Mouse (Mus musculus) midbrain, embryonic 15.5 days (tissue): Measurements from ENCODE around the gene Usp53. TPM values are rescaled to one million over a fixed set of nuclear protein-coding genes. Genes with fewer than 3 reads are reported as not detected.

Experiments used
- ATAC-seq: fragments of 200-750 bp; cut with Nextera tagmentation; replicated peaks from 2 replicates; pipeline ENCODE4 v1.8.0; 2017; ENCODE audit warnings: moderate TSS enrichment
- H3K27ac ChIP-seq: fragments of 300-500 bp; sonication (generic); 2 replicates; pipeline ENCODE4 v1.5.1; 2015; ENCODE audit warnings: mild to moderate bottlenecking, inconsistent platforms
- H3K27me3 ChIP-seq: fragments of 300-500 bp; sonication (generic); replicated peaks from 2 replicates; pipeline ENCODE4 v1.6.1; 2015; ENCODE audit warnings: inconsistent platforms
- H3K36me3 ChIP-seq: fragments of 300-500 bp; sonication (generic); replicated peaks from 2 replicates; pipeline ENCODE4 v1.6.1; 2015; ENCODE audit warnings: inconsistent platforms
- H3K4me1 ChIP-seq: fragments of 300-500 bp; sonication (generic); 2 replicates; pipeline ENCODE4 v1.6.1; 2015; ENCODE audit warnings: inconsistent platforms
- H3K4me2 ChIP-seq: fragments of 300-500 bp; sonication (generic); 2 replicates; pipeline ENCODE4 v1.6.1; 2015; ENCODE audit warnings: inconsistent platforms, mild to moderate bottlenecking, moderate library complexity
- H3K4me3 ChIP-seq: fragments of 300-500 bp; sonication (generic); 2 replicates; pipeline ENCODE4 v1.5.1; 2015; ENCODE audit warnings: mild to moderate bottlenecking, inconsistent platforms
- H3K9ac ChIP-seq: fragments of 300-500 bp; sonication (generic); 2 replicates; pipeline ENCODE4 v1.6.1; 2015; ENCODE audit warnings: mild to moderate bottlenecking, inconsistent platforms
- H3K9me3 ChIP-seq: fragments of 300-500 bp; sonication (generic); 2 replicates; pipeline ENCODE4 v1.6.1; 2016; ENCODE audit warnings: inconsistent platforms
- WGBS: fragments of 180-500 bp; shearing (Covaris S2); methylation state at CpG from one replicate; pipeline ENCODE4 v1.1.7; 2015; ENCODE audit warnings: mixed read lengths; 5-methylcytosine and 5-hydroxymethylcytosine counted together
- polyA plus RNA-seq: library from polyadenylated mRNA; unstranded; fragments of >200 nt; fragmentation: Nextera tagmentation; extraction: Ambion mirVana; gene quantifications from 2 replicates; pipeline ENCODE4 v1.2.1, GENCODE M21; 2015

Usp53 gene
- 11.1 and 12.1 TPM in 2 replicates for polyA plus RNA-seq

GRCm38 (mm10) chr3:122984249-122985182, at the start of gene Usp53:
Gene Usp53 (minus strand): TSS chr3:122984510.
- Histone ChIP-seq H3K27me3 (no peaks in the 10 kb centered on the region), H3K4me1 (peaks cover 9% of the 10 kb centered on the region; the same call in 1 of the 2 replicates), H3K27ac (peak within 1 kb of the TSS; percentile 96), H3K4me3 (peak within 1 kb of the TSS; percentile 86), H3K9ac (peak within 1 kb of the TSS; percentile 84), H3K9me3 (no peaks in the 10 kb centered on the region), H3K36me3 (no peaks in the 10 kb centered on the region), H3K4me2 (peak within 1 kb of the TSS; percentile 53)
- ATAC-seq = peak; percentile 98
- WGBS = under 1% methylated on average over 94 of the region's 94 CpGs

DNA sequence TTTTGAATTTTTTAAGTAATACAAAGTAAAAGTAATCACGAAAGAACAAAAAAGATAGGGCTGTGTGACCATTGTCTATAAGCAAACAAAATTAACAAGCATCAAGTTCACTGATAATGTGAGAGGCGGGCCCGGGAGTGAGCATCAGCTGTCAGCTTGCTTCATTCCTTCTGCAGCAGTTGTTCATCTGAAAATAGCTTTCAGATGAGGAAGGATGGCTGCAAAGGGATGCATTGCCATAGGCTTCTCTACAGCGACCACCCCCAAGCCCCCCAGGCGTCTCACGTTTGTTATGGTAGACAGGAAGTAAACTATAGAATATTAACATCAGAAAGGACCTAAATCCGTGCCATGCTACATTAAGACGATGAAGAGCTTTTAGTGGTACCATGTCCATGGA, 49.5 kb upstream of the Usp53 start:
- no peak overlapping the region for H3K9ac ChIP-seq
- ATAC-seq = no peak
- no peaks in the 10 kb centered on the region for H3K36me3 ChIP-seq
- WGBS = 67% methylated on average over 8 of the region's 8 CpGs
- H3K27ac ChIP-seq = no peak overlapping the region
- no peak overlapping the region for H3K4me2 ChIP-seq
- no peaks in the 10 kb centered on the region for H3K9me3 ChIP-seq
- no peaks in the 10 kb centered on the region for H3K4me1 ChIP-seq
- H3K4me3 ChIP-seq = no peak overlapping the region
- H3K27me3 ChIP-seq = no peaks in the 10 kb centered on the region

DNA sequence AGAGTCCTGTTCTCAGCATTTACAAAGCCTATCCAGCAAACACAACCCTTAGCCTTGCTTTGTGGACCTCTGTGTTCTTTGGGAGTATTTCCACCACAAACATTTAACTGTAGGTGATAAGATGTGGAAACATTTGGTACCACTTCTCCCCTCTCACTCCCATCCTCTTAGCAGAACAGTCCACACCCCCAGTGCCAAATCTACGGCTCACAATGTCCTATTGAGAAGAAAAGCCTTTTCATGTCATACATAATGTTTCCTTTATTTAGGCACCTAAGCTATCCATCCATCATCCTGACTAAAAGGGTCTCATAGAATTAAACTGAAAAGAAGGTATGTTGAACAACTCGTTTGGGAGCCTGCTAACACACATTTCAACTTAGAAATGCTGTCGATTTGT, 41.3 kb upstream of the Usp53 start:
- Histone ChIP-seq H3K9me3 (no peaks in the 10 kb centered on the region), H3K27ac (no peak overlapping the region), H3K27me3 (no peaks in the 10 kb centered on the region), H3K4me3 (no peak overlapping the region), H3K4me2 (no peak overlapping the region), H3K4me1 (no peaks in the 10 kb centered on the region), H3K36me3 (no peaks in the 10 kb centered on the region), H3K9ac (no peak overlapping the region)
- ATAC-seq = no peak
- WGBS = 70% methylated on average over 3 of the region's 3 CpGs

- no peak overlapping the region for H3K4me3 ChIP-seq
- no peak for ATAC-seq
- H3K36me3 ChIP-seq = no peaks in the 10 kb centered on the region
- H3K27me3 ChIP-seq = no peaks in the 10 kb centered on the region
- H3K27ac ChIP-seq = no peak overlapping the region
- no peak overlapping the region for H3K9ac ChIP-seq
- H3K4me1 ChIP-seq = no peaks in the 10 kb centered on the region
- H3K9me3 ChIP-seq = no peaks in the 10 kb centered on the region
- WGBS = 84% methylated on average over 9 of the region's 9 CpGs
- no peak overlapping the region for H3K4me2 ChIP-seq
Observed at GRCm38 (mm10) chr3:123024496-123025234, 40.4 kb upstream of the Usp53 start.

DNA sequence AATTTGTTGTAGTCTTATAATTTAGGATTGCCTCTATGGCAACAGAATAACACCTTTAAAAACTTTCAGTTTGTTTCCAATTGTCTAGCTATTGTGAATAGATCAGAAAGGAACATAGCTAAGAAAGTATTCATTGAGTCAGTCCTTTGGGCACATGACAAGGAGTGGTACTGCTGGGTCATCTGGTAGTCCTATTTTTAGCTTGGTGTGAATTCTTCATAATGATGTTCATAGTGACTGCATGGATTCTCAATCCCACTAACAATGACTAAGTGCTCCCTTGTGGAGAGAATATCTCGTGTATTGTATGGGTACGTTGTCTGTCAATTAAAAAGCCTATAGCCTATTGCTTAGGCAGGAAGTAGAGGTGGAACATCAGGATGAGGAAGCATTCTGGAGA, 34.5 kb upstream of the Usp53 start:
- WGBS = 85% methylated on average over 2 of the region's 2 CpGs
- Histone ChIP-seq H3K36me3 (no peaks in the 10 kb centered on the region), H3K27me3 (no peaks in the 10 kb centered on the region), H3K9ac (no peak overlapping the region), H3K4me1 (no peaks in the 10 kb centered on the region), H3K27ac (no peak overlapping the region), H3K4me2 (no peak overlapping the region), H3K4me3 (no peak overlapping the region), H3K9me3 (no peaks in the 10 kb centered on the region)
- ATAC-seq = no peak

GRCm38 (mm10) chr3:123013476-123013875, 29.2 kb upstream of the Usp53 start:
- H3K4me1 ChIP-seq = no peaks in the 10 kb centered on the region
- no peak overlapping the region for H3K4me3 ChIP-seq
- no peaks in the 10 kb centered on the region for H3K27me3 ChIP-seq
- H3K4me2 ChIP-seq = no peak overlapping the region
- H3K36me3 ChIP-seq = no peaks in the 10 kb centered on the region
- no peak for ATAC-seq
- 87% methylated on average over 14 of the region's 14 CpGs for WGBS
- no peak overlapping the region for H3K9ac ChIP-seq
- H3K9me3 ChIP-seq = no peaks in the 10 kb centered on the region
- no peak overlapping the region for H3K27ac ChIP-seq

GRCm38 (mm10) chr3:123009417-123009816, 25.1 kb upstream of the Usp53 start:
- Histone ChIP-seq H3K4me1 (no peaks in the 10 kb centered on the region), H3K27me3 (no peaks in the 10 kb centered on the region), H3K9ac (no peak overlapping the region), H3K36me3 (no peaks in the 10 kb centered on the region), H3K4me2 (no peak overlapping the region), H3K27ac (no peak overlapping the region), H3K4me3 (no peak overlapping the region), H3K9me3 (no peaks in the 10 kb centered on the region)
- no peak for ATAC-seq
- WGBS = 51% methylated on average over 6 of the region's 6 CpGs

DNA sequence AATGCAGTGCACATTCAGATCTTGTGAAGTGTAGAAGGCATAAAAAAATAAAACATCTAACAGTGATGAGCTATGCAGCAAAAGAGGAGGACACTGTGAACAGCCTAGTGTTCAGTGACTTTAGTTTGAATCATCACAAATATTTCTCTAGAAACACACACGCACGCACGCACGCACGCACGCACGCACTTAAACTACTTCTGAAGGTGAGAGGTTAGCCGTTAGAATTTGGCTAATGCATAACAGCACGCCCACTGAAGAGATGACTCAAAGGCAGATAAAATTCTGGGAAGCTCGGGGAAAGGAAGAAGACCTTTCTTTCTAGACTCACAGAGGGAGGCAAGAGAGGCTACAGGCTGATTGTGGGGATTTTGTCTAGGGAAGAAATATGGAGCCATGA, 23.1 kb upstream of the Usp53 start:
- no peak for ATAC-seq
- H3K27ac ChIP-seq = no peak overlapping the region
- no peaks in the 10 kb centered on the region for H3K27me3 ChIP-seq
- H3K36me3 ChIP-seq = no peaks in the 10 kb centered on the region
- H3K9me3 ChIP-seq = no peaks in the 10 kb centered on the region
- no peak overlapping the region for H3K4me3 ChIP-seq
- no peak overlapping the region for H3K4me2 ChIP-seq
- no peak overlapping the region for H3K9ac ChIP-seq
- WGBS = 84% methylated on average over 10 of the region's 10 CpGs
- H3K4me1 ChIP-seq = no peaks in the 10 kb centered on the region

GRCm38 (mm10) chr3:123001053-123001452, 16.7 kb upstream of the Usp53 start:
- no peak overlapping the region for H3K9ac ChIP-seq
- H3K27me3 ChIP-seq = no peaks in the 10 kb centered on the region
- no peak for ATAC-seq
- no peaks in the 10 kb centered on the region for H3K9me3 ChIP-seq
- no peaks in the 10 kb centered on the region for H3K36me3 ChIP-seq
- no peaks in the 10 kb centered on the region for H3K4me1 ChIP-seq
- H3K4me3 ChIP-seq = no peak overlapping the region
- no peak overlapping the region for H3K4me2 ChIP-seq
- 63% methylated on average over 3 of the region's 3 CpGs for WGBS
- H3K27ac ChIP-seq = no peak overlapping the region

DNA sequence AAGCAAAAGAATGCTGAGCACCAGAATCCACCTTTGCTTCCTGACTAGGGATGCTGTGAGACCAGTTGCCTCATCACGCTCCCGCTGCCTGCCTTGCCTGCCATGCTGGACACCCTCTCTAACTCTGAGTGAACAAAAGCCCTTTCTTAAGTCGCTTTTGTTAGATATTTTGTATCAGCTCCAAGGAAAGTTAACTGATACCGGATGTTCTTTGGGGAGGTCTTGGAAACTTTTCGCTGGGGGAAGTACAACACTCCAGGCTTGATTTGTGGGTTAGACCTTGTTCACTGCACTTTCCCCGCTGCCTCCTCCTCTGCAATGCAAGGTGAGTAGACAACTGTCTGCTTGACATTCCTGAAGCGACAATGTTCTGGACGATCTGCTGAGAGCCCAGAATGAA, 14.2 kb upstream of the Usp53 start:
- no peak for ATAC-seq
- Histone ChIP-seq H3K27ac (no peak overlapping the region), H3K4me1 (no peaks in the 10 kb centered on the region), H3K9ac (no peak overlapping the region), H3K27me3 (no peaks in the 10 kb centered on the region), H3K9me3 (no peaks in the 10 kb centered on the region), H3K4me3 (no peak overlapping the region), H3K4me2 (no peak overlapping the region), H3K36me3 (no peaks in the 10 kb centered on the region)
- whole genome bisulfite sequencing = 76% methylated on average over 8 of the region's 8 CpGs

GRCm38 (mm10) chr3:122996968-122997367, 12.7 kb upstream of the Usp53 start:
- Histone ChIP-seq H3K27ac (no peak overlapping the region), H3K4me2 (no peak overlapping the region), H3K9ac (no peak overlapping the region), H3K4me3 (no peak overlapping the region), H3K9me3 (no peaks in the 10 kb centered on the region), H3K27me3 (no peaks in the 10 kb centered on the region), H3K4me1 (no peaks in the 10 kb centered on the region), H3K36me3 (no peaks in the 10 kb centered on the region)
- WGBS = 86% methylated on average over 1 of the region's 1 CpGs
- ATAC-seq = no peak

GRCm38 (mm10) chr3:122986906-122987305, 2.6 kb upstream of the Usp53 start:
- Histone ChIP-seq H3K4me2 (no peak overlapping the region), H3K9ac (no peak overlapping the region), H3K36me3 (no peaks in the 10 kb centered on the region), H3K27me3 (no peaks in the 10 kb centered on the region), H3K4me1 (peaks cover 9% of the 10 kb centered on the region; the same call in 1 of the 2 replicates), H3K4me3 (no peak overlapping the region), H3K9me3 (no peaks in the 10 kb centered on the region), H3K27ac (no peak overlapping the region)
- 91% methylated on average over 11 of the region's 11 CpGs for WGBS
- no peak for ATAC-seq
